Mouse (Mus musculus): ENCODE results near the gene Defb5. TPM values are rescaled to one million over a fixed set of nuclear protein-coding genes. Genes with fewer than 3 reads are reported as not detected.

Defb5 gene
- polyA plus RNA-seq, 1 experiment from 2014 or later, result not detected

Other genes starting within 250 kb of the Defb5 start
- not detected in 2 replicates for gene Defb38, start 221.0 kb upstream of the Defb5 start, polyA plus RNA-seq (2015; fragmentation: Nextera tagmentation; extraction: Ambion mirVana)
- not detected in 2 replicates for gene Defb39, start 182.8 kb upstream of the Defb5 start, polyA plus RNA-seq (2015; fragmentation: Nextera tagmentation; extraction: Ambion mirVana)
- not detected in 2 replicates for gene Defb12, start 132.7 kb upstream of the Defb5 start, polyA plus RNA-seq (2015; fragmentation: Nextera tagmentation; extraction: Ambion mirVana)
- not detected in 2 replicates for gene Defb34, start 123.8 kb upstream of the Defb5 start, polyA plus RNA-seq (2015; fragmentation: Nextera tagmentation; extraction: Ambion mirVana)
- gene Gm45826, start 106.8 kb upstream of the Defb5 start, polyA plus RNA-seq (2015; fragmentation: Nextera tagmentation; extraction: Ambion mirVana), result not detected in 2 replicates
- not detected in 2 replicates for gene Defb14, start 53.2 kb upstream of the Defb5 start, polyA plus RNA-seq (2015; fragmentation: Nextera tagmentation; extraction: Ambion mirVana)
- gene Defb4, start 48.9 kb upstream of the Defb5 start, polyA plus RNA-seq (2015; fragmentation: Nextera tagmentation; extraction: Ambion mirVana), result not detected in 2 replicates
- not detected in 2 replicates for gene Defb6, start 22.1 kb upstream of the Defb5 start, polyA plus RNA-seq (2015; fragmentation: Nextera tagmentation; extraction: Ambion mirVana)
- gene Defb46, start 7.7 kb upstream of the Defb5 start, polyA plus RNA-seq (2015; fragmentation: Nextera tagmentation; extraction: Ambion mirVana), result not detected in 2 replicates
- gene Defb3, start 45.8 kb downstream of the Defb5 start, polyA plus RNA-seq (2015; fragmentation: Nextera tagmentation; extraction: Ambion mirVana), result not detected in 2 replicates
- not detected in 2 replicates for gene Defb8, start 200.0 kb downstream of the Defb5 start, polyA plus RNA-seq (2015; fragmentation: Nextera tagmentation; extraction: Ambion mirVana)
- not detected in 2 replicates for gene Defb7, start 247.5 kb downstream of the Defb5 start, polyA plus RNA-seq (2015; fragmentation: Nextera tagmentation; extraction: Ambion mirVana)

Measured in heart, embryonic 16.5 days (tissue).